Mouse (Mus musculus): ENCODE measurements at regions not wholly inside any gene's neighbourhood (a gene's known extent, or its start where the extent isn't known, plus 50 kb on each side); places are given as distances from the start of the nearest gene placed in this dataset.

GRCm38 (mm10) chr12:119028711-119029110 lies 62.5 kb upstream of the Abcb5 start:
- Histone ChIP-seq H3K27ac (ENCODE audit: insufficient read depth, low read length) (no peak overlapping the region), H3K4me1 (ENCODE audit: control insufficient read depth, insufficient read depth, low read length) (peaks cover 8% of the 10 kb centered on the region; the same call in 1 of the 2 replicates), H3K4me3 (ENCODE audit: insufficient read depth, low read length) (no peak overlapping the region)
- TF ChIP-seq POLR2A (IDR thresholded peaks at IDR 0.05; ENCODE audit: low read depth, low read length), result no peak
- no peak for TF ChIP-seq CTCF (IDR thresholded peaks at IDR 0.05; ENCODE audit: borderline replicate concordance, insufficient read depth, low read length)

DNA sequence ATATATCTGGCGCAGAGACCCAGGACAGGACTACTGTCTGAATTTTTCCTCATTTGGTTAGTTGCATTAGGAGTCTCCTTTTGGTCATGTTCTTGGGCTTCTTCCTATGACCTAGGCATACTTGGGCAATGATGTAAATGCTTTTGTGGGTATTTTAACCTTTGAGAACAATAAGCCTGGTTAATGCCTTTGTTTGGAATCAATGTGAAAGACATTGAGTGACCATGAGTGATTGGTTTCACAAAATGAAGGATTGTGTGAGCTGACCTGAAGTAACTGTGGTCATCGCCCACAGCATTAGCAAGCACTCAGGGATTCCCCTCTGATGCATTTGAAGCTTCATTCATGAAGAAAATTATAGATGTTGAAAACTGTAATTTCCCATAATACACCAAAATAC lies 61.9 kb upstream of the Abcb5 start:
- TF ChIP-seq CTCF (IDR thresholded peaks at IDR 0.05; ENCODE audit: borderline replicate concordance, insufficient read depth, low read length) (no peak), POLR2A (IDR thresholded peaks at IDR 0.05; ENCODE audit: low read depth, low read length) (no peak)
- peaks cover 8% of the 10 kb centered on the region; the same call in 1 of the 2 replicates for H3K4me1 ChIP-seq (ENCODE audit: control insufficient read depth, insufficient read depth, low read length)

GRCm38 (mm10) chr12:119027701-119028100 lies 61.5 kb upstream of the Abcb5 start:
- no peak overlapping the region for H3K4me3 ChIP-seq (ENCODE audit: insufficient read depth, low read length)
- peaks cover 8% of the 10 kb centered on the region; the same call in 1 of the 2 replicates for H3K4me1 ChIP-seq (ENCODE audit: control insufficient read depth, insufficient read depth, low read length)
- no peak for TF ChIP-seq POLR2A (IDR thresholded peaks at IDR 0.05; ENCODE audit: low read depth, low read length)
- no peak for TF ChIP-seq CTCF (IDR thresholded peaks at IDR 0.05; ENCODE audit: borderline replicate concordance, insufficient read depth, low read length)
- no peak overlapping the region for H3K27ac ChIP-seq (ENCODE audit: insufficient read depth, low read length)

More for the DNA sequence above, 61.9 kb upstream of the Abcb5 start:
- Histone ChIP-seq H3K27ac (ENCODE audit: insufficient read depth, low read length) (peak overlapping the region; percentile 40; the same call in 1 of the 2 replicates), H3K4me3 (ENCODE audit: insufficient read depth, low read length) (no peak overlapping the region)

DNA sequence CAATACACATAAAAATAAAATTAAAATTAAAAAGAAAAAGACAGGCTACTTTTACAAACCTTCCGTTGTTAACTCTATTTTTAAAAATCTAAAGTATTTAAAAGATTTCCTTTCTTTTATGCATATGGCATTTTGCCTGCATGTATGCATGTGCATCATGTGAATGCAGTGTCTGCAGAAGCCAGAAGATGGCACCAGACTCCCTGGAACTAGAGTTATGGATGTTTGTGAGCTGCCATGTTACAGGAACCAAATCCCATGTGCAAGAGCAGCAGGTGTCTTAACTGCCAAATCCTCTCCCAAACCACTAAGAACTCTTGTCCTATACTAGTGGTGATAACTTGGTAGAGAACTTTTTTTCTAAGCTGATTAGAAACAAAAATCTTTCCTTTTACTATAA lies 60.1 kb upstream of the Abcb5 start:
- Histone ChIP-seq H3K27ac (ENCODE audit: insufficient read depth, low read length) (peak overlapping the region; percentile 24; the same call in 1 of the 2 replicates), H3K4me1 (ENCODE audit: control insufficient read depth, insufficient read depth, low read length) (peaks cover 8% of the 10 kb centered on the region; the same call in 1 of the 2 replicates), H3K4me3 (ENCODE audit: insufficient read depth, low read length) (no peak overlapping the region)
- TF ChIP-seq CTCF (IDR thresholded peaks at IDR 0.05; ENCODE audit: borderline replicate concordance, insufficient read depth, low read length) (peak; percentile 38; the same call in 1 of the 2 replicates), POLR2A (IDR thresholded peaks at IDR 0.05; ENCODE audit: low read depth, low read length) (no peak)

- H3K4me3 ChIP-seq (ENCODE audit: insufficient read depth, low read length), result no peak overlapping the region
- TF ChIP-seq POLR2A (IDR thresholded peaks at IDR 0.05; ENCODE audit: low read depth, low read length) (no peak), CTCF (IDR thresholded peaks at IDR 0.05; ENCODE audit: borderline replicate concordance, insufficient read depth, low read length) (no peak)
- H3K4me1 ChIP-seq (ENCODE audit: control insufficient read depth, insufficient read depth, low read length), result peaks cover 11% of the 10 kb centered on the region; the same call in 1 of the 2 replicates
- no peak overlapping the region for H3K27ac ChIP-seq (ENCODE audit: insufficient read depth, low read length)
These were observed 57.8 kb upstream of the Abcb5 start for GRCm38 (mm10) chr12:119024063-119024462.
